Mouse (Mus musculus): Measurements from ENCODE around the gene Pqlc3.
"Not testable (repeated sequence)": the region's sequence is repeated elsewhere in the genome, so short reads cannot be mapped to it uniquely, and the experiment has no call there.

The Pqlc3 gene

DNA sequence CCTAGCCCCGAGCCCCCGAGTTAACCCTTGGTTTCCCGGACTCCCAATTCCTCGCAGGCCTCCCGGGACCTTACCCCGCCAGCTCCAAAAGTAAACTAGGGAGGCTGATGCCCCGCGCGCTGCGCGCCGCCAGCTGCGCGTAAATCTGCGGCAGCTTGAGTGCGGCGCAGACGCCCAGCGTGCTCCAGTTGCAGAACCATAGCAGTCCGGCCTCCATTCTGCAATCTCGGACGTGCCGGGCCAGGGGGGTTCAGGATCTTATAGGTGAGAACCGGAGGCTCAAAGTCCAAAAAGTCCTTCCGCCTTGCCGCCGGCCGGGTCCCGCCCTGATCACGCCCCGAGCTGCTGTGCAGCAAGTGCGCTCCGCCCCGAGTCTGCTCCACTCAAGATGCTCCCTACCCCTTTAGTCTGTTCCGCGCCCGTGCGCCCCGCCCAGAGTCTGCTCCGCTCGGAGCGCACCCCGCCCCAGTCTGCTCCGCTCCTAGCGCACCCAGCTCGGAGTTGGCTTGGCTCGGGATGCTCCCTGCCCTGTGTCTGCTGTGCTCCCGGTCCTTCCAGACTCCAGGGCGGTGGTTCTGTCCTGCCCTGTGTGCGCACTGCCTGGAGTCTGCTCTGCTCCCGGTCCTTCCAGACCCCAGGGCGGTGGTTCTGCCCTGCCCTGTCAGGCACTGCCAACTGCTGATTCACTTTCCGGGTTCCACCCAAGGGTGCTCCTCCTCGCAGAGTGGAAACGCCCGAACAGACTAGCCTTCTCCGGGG lies at the start of gene Pqlc3:
Pqlc3 (minus strand) TSS at position 670 of the 759 bp plus-strand sequence.
- DNase-seq = peak; percentile 92 to 93

DNA sequence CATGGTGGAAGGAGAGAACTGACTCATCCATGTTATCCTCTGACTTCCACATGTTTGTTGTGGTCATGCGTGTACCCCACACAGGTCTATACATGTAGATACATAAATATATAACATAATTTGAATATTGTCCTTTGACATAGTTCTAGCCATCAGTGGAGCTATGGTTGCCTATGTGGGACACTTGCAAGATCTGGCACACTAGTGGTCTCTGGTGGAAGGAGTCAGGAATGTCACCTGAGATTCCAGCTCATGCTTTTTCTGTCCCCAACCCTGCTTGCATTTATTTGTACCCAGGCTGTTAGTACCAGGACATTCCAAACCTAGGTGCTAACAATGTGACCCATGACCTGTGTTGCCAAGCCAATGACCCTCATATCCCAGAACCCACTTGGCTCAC lies 49.6 kb upstream of the Pqlc3 start:
- no peak for DNase-seq

DNA sequence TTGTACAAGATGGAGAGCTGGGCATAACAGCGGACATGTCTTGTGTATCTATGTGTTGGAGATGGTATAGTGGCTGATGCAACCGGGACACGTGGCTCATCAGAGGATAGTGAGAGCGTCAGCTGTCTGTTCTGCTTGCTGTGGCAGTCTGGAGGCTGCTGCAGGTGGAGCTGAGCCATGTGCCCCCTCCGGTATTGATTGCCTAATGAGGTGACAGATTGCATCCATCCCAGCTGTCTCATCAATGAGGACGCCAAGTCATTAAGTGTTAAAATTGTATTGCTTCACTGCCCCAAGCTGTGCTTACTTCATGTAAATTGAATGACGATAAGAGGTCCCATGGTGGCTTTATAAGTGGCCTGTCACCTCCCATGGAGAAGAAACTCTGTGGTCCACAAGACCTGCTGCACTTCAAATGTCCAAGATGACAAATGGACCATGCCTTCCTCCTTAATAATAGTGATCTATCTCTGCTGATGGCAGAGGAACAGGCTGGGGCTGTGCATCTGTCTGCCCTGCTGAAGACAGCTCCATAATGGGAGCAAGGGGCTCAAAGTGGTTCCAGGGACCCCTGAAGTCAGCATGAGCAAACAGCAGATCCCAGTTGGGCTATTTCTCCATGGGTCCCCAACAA lies 48.9 kb upstream of the Pqlc3 start:
- peak in 1 of 2 experiments; percentile 67 for DNase-seq

DNA sequence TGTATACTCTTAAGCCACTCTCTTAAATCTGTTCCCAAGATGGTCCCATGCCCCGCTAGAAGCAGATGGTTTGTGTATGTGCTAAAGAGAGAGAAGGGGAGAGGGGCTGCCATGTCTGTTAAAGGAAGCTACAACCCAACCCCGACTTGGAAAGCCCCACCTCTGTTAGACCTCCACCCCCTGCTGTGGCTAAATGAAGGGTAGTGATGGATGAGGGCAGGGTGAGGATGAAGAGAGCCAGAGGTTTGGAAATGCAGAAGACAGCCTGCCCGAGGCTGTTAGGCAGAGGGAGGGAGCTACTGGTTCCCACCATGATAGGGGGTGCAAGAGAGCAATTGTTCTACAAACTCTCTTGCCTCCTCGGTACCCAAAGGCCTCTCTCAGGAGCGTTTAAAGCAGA lies 43.1 kb upstream of the Pqlc3 start:
- no peak for DNase-seq

DNA sequence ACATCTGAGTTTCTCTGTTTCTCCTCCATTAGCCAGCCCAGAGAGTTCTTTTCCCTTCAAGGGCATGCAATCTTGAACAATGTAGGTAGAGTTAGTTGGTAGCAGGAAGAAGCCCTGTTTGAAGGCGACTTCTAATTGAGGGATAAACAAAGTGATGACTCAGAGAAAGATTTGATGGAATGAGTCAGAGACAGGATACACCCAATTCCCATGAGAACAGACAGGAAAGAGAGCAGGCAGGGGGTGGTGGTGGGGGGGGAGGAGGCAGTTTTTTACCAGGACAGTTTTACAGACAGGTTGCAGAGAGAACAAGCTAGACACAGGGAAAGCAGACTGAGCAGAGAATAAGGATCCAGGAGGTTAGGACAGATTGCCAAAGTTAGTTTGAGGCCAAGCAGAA lies 40.4 kb upstream of the Pqlc3 start:
- DNase-seq = no peak

DNA sequence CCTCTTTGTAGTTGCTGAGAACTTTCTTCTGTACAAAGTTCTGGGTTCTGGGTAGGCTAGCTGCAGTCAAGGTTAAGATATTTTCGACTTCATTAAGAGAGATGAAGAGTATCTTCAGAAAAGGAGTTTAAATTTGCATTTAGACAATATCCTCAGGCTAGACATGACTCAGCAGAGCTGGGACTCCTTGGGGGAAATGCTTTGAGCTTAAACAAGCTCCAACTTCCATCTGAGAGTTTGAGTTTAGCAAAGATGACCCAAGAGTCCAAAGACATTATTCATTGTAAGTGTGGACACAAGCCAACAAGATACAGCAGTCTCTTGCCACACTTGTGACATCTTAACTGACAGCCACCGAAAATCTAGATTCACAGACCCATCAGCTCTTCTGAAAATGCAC lies 39.2 kb upstream of the Pqlc3 start:
- DNase-seq = no peak

DNA sequence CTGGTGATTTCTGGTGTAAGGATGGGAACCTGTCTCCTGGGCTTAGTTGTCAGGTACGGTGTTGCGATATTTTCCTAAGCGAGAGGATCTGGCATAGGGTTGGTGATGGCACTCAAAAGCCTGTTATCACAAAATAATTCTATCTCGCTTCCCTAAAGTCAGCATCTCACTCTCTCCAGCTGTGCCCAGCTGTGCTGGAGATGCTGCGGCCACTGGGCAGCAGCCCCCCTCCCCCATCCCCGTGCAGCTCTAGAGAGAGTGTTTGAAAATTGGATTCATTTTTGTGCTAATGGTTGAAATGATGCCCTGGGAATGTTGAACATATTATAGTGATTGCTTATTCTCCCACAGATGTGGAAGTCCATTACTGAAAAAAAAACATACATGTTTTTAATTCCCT lies 38.0 kb upstream of the Pqlc3 start:
- DNase-seq = peak in 1 of 2 experiments; percentile 72

DNA sequence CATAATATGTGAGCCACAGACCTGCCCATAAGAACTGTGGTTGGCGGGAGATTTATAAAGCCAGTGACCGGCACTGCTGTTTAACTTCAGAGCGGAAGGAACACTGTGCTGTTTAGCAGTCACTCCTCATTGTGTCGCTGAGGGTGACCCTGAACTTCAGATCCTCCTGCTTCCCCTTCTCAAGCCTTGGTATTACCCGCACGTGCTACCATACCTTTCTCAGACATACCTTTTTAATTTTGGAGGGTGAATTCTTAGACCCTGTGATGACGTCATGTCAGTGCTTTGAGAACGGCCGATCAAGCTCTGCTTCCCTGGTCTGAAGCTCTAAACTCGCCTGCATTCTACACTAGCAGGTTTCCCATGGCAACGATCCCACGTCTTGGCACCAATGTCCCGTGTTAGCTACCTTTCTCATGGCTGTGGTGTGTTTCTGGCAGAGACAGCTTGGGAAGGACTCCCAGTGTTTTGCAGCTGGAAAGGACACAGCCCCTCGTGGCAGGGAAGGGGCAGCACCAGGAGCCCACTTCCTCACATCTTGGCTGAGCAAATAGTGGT lies 36.9 kb upstream of the Pqlc3 start:
- no peak for DNase-seq

DNA sequence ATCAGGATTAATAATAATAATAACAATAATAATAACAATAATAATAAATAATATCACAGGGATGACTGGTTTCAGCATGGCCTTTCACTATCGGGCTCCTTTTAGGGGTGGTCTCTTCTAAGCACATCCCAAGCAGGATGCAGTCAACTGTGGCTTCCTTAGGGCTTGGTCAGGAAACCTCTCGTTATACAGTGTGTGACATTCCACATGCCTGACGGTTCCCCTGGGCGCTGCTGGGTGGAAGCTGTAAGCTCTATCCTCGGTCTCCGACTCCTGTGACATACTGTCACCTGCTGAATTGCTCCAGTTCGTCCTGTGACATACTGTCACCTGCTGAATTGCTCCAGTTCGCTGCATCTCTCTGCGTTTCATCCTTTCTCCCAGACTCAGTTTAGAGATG lies 36.3 kb upstream of the Pqlc3 start:
- DNase-seq = no peak

DNA sequence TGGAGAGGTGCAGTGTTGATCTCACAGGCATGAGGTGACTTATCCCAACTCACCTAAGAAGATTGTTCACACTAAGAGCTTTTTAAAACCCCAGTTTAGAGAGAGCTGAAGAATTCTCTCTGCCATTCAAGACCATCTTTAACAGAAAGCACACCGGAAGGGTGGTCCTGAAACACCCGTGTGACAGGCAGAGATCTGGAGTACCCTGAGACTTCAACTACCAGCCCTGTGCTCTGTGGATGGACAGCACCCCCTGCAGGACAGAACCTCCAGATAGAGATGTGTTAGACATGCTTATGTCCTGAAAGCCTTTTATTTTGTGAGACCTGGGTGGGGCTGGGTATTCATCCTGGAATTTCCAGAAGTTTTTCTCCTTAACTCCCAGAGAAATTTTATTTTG lies 34.9 kb upstream of the Pqlc3 start:
- DNase-seq = peak in 1 of 2 experiments; percentile 24

DNA sequence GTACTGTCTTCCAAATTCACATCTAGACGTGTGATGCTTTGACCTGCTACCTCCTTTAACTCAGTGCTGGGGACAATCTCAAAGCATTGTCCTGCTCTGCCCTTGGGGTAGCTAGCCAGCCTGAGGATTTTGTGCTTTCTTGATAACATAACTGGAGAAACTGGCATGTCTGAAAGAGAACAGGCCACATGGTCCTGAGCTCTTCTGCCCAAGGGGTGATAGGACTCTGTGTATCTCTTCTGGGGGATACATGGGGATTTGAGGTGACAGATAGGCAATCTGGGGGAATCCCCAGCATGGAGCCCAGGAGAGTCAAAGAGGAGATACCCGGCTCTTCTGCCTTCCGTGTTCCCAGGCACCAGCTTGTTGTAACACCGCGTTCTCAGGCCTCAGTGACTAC lies 34.5 kb upstream of the Pqlc3 start:
- no peak for DNase-seq

DNA sequence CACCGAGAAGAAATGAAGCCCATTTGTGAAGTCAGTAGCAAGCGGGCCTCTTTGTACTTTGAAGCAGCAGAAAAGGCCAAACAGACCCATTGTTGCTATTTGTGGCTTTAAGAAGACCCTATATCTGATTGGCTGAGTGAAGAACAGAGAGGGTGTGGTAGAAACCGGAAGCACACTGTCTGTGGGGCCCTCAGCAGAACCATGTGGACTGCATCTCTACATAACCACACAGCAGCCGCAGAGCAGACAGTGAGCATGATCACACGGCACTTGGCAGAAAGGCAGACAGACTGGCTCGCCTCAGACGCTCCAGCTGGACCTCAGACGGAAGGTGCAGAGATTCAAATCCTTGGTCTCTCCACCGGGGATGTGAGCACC lies 33.2 kb upstream of the Pqlc3 start:
- peak in 1 of 2 experiments; percentile 34 for DNase-seq

DNA sequence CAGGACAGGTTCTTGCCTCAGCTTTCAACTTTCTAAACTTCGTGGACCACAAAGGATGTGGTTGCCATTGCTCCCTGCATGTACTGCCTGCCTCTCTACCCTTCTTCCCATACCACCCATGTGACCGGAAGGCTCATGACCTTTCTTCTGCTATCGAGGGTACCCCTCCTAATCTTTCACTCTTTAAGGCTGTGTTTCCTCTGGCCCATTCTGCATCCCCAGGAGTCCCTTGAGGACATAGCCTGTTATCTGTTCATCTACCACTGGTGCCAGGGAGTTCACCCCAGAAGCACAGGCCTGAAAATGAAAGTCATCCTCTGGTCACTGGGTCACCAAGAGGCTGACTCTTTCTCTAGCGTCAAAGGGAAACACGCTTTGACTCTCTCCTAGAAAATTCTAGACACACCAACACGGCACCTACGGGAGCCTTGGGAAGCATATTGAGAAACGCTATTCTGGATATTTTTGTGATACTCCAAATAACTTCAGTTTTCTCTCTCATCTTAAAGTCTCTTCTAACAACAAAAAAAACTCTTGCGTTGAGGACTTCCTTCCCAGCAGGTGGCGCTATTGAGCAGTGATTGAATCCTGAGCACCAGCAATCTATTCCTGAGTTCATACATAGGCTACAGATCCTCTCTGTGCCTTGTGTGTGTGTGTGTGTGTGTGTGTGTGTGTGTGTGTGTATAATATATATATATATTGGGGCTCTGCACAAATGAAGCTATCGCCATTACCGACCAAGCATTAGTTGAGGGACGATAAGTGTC lies 32.7 kb upstream of the Pqlc3 start:
- peak; percentile 40 to 80 for DNase-seq

DNA sequence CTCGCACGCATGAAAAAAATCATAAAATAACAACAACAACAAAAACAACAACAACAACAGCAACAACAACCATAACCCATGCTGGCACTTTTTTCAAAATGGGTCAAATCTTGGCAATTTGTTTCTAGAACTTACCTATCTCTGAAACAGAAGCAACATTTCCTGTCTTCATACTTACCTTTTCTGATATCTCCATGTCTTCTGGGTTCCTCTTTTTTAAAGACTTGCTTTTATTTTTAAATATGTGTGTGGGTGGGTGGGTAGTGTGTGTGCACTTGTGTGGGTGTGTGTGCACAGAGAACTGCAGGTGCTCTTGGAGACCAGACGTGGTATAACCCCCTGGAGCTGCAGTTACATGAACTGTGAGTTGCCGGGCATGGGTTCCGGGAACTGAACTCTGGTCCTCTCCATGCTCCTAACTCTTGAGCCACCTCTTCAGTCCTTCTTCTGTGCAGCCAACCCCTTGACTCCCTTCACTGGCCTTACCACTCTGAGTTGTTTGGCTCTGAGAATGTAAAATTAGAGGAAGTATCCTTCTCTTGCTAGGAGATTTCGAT lies 24.4 kb upstream of the Pqlc3 start:
- no peak for DNase-seq

DNA sequence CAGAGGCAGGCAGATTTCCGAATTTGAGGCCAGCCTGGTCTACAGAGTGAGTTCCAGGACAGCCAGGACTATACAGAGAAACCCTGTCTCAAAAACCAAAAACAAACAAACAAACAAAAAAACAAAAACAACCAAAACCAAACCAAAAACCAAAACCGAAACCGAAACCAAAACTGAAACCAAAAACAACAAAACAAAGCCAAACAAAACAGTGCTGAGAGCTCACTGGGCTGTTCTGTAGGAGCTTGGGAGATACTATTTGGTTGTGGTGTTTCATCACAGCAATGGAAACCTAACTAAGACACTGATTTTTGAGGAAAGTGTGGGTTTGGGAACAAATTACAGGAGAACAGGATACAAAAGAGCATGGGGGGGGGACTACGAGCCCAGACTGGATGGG lies 21.9 kb upstream of the Pqlc3 start:
- DNase-seq = no peak

DNA sequence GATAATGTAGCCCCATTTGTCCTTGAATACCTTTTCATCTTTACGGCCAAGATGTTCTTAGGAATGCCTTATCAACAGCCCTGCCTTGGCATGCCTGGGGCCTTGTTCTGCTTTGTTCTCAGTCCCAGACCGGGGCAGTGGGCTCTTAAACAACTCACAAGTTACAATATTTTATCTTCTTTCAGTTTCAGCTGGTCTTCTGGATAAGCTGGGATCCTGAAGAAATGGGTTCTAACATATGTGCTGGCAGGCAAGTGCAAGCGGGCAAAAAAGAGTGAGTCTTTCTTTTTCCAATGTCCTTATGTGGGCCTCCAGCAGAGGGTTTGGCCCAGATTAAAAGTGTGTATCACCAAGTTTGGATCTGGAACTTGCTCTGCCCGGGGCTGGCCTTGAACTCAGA lies 20.9 kb upstream of the Pqlc3 start:
- not testable (repeated sequence) for DNase-seq

DNA sequence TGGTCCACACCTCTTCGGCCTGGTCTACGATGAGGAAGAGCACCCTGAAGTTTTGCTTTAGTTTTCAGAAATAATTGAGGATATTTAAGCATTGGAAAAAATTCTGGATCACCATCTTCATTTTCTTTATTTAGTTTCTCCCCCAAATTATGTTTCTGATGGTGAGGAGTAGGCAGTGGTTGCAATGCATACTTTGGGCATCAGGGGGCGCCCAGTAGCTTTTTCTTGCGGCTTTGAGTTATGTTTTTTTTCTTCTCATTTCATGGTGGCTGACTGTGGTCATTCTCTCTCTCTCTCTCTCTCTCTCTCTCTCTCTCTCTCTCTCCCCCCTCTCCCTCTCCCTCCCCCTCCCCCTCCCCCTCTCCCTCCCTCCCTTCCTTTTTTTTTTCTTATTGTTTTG lies 18.3 kb upstream of the Pqlc3 start:
- DNase-seq = peak in 1 of 2 experiments; percentile 59

DNA sequence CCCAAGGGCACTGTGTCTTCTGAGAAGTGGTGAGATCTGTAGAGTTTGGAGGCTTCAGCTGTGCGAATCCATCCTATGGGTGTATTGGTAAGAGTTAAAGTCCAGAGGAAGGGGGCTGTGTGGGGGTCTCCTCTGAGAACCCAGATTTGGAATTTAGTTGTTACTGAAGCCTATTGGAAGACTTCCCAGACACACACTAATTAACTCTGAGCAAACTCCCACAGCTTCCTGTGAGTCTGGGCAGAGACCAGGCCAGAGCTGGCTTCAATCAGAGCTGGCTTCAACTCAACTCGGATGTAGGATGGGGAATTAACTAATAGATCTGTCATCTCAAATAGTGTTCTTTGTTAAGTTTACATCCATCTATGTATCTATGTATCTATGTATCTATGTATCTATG lies 15.5 kb upstream of the Pqlc3 start:
- no peak for DNase-seq

DNA sequence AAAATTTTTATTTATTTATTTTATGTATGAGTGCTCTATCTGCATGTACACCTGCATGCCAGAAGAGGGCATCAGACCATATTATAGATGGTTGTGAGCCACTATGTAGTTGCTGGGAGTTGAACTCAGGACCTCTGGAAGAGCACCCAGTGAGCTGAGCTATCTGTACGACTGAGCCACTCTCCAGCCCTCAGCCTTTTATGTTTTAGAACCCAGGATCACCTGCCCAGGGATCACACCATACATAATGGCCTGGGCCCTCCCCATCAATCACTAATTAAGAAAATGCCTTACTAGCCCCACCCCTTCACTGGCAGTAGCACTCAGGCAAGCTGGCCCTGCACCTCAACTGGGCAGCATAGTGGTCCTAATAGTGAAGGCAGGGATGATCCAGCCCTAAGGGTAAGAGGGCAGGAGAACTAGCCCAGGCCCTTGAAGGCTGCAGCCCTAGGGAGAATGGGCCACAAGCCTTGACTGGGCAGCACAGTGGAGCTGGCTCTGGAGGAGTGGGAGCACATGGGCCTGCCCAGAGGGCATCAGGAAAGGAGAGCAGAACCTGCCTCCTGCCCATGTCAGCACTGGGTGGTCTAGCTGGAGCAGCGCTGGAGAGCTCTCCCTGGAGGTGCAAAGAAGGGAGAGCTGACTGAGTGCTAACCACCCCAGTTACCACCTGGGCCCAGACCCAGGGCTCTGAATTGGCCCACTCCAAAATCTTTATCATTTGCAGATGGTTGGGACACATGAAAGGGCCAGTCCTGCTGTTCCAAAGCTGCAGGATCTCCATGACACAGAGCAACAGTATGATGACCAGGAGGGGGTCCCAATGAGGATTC lies 12.1 kb upstream of the Pqlc3 start:
- DNase-seq = no peak

DNA sequence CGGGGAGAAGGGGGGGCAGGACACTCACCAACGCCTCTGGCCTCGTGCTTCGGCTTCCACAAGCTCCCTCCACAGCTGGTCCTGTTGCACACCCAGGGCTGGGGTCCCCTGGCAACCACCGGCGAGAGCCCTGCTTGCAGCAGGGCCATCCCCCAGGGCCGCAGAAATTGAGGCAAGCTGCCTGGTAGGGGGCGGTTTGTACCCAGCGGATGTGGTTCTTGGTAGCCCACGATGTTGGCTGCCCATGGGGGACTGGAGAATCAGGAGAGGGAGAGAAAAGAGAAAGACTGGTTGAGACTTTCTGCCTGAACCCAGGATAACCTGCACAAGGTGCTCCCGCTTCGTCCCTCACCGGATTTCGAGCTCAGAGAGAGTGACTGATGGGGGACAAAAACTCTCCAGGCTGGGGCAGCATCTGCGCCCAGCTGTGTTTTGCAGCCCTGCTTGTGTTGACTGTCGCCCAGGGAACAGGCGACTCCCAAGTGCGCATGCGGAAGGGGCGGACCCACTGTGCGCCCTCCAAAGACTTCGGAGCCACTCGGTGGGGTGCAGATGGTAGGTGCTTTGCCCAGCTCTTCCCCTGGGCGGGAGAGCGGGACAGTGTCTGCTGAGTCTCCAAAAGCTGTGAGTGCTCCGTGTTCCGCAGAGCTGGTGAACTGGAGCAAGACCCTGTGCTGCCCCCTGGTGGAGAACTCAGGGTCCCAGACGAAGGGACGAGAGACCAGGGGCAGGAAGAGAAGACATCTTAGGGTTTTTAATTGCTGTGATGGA lies 11.1 kb upstream of the Pqlc3 start, which contains the start of gene 2410004P03Rik:
2410004P03Rik (minus strand) TSS at position 628 of the 771 bp plus-strand sequence.
- peak; percentile 79 to 86 for DNase-seq

DNA sequence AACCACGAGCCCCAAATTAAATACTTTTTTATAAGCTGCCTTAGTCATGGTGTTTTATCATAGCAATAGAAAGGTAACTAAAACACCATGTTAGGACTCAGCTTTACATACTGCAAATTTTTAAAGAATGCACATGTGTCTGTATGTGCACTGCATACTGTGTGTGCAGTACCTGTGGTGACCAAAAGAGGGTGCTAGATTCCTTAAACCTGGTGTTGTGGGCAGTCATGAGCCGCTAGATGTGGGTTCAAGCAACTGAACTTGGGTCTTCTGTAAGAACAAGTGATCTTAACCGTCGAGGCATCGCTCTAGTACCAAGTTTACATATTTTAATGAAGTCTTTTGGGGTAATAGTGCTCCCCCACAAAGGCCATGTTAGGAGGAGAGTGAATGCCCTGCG lies 9.3 kb upstream of the Pqlc3 start:
- no peak for DNase-seq
